Mouse (Mus musculus) left cerebral cortex, adult 18-20 months (tissue): ENCODE data around the gene Blmh. TPM values are rescaled to one million over a fixed set of nuclear protein-coding genes. Genes with fewer than 3 reads are reported as not detected.
"Not testable (repeated sequence)": the region's sequence is repeated elsewhere in the genome, so short reads cannot be mapped to it uniquely, and the experiment has no call there.

Experiments
- DNase-seq, 2 experiments: peaks; one replicate each; pipeline ENCODE4 v3.0.0; 2021 to 2022; ENCODE audit warnings: low spot score in 2 of 2, mixed read lengths in 1 of 2
- total RNA-seq, 2 experiments: library from RNA; stranded (reverse); gene quantifications; 2 replicates each; pipeline ENCODE4 v1.2.3; 2021

Blmh gene
- total RNA-seq, 2 experiments from 2014 or later: 58.8 to 60.7 TPM

DNA sequence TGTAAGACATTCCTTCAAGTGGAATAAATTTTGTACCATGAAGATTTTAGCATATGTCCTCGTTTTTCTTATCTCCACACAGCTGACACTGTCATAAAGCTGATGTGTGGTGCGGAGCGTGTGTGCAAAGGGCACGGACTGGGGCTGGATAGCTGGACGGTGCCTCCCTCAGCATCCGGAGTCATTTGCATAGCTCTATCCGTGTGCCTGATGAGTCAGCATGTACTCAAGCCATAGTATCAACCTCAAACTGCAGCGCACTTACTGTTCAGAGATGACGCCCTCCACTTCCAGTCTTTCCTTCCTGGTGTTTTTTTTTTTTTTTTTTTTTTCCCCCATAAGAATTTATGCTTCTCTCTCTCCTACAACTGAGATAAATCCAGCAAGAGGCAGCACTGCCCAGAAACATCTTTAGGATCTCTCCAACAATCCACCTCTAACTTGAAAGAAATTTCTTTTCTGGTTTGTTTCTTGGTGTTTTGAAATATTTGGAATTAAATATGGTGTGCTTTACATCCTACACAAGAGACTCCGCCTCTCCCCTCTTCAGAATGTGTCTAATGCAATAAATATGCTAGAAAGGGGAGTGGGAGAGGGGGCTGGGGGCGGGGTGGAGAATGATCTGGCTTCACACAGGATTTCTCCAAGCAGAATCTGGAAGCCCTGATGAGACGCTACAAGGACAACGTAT lies 7.9 kb upstream of the Blmh start:
- DNase-seq: no peak

DNA sequence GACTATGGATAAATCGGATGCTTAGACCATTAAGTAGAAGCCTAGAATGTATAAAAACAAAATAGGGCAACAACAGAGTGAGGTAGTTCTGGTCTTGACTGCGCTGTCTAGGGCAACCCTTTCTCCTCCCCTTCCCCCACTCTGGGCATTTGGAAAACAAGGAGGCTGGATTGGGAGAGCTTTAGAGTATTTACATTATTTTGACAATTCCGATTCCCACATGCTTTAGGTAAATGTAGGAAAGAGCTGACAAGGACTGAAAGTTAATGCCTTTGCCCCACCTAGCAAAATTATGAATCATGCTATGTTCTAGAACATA lies 7.4 kb upstream of the Blmh start:
- no peak for DNase-seq

DNA sequence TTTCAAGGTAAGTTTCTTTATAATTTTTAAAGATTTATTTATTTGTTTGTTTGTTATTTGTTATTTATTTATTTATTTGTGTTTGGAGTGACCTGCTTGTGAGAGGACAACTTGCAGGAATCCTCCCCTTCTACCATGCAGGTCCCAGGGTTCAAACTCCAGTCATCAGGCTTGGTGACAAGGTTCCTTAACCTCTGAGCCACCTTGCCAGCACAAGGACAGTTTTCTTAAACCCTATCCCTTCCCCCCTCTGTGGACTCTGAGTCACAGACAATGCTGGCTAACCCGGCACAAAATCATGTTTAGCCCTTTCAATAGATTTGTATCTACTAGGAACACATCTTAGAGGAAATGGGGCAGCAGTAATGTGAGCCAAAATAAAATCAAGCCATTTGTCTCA lies 4.0 kb upstream of the Blmh start:
- no peak for DNase-seq

DNA sequence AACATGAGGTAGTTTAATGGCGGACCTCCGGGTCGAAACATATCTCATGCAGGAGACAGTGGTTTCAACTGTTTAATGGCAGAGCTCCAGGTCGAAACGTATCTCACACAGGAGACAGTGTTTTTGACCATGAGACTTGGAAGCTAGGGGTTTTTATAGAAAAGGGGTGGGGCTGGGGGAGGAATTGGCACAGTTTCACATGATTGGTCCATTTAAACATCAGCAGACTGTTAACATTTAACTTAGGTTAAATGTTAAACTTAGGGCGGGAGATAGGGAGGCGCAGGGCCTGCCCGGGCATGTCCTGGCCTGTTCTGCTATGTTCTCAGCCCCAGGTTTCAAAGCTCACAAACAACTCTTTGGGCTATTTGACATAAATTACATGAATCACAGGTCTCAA lies 4.0 kb downstream of the Blmh start:
- not testable (repeated sequence) for DNase-seq

DNA sequence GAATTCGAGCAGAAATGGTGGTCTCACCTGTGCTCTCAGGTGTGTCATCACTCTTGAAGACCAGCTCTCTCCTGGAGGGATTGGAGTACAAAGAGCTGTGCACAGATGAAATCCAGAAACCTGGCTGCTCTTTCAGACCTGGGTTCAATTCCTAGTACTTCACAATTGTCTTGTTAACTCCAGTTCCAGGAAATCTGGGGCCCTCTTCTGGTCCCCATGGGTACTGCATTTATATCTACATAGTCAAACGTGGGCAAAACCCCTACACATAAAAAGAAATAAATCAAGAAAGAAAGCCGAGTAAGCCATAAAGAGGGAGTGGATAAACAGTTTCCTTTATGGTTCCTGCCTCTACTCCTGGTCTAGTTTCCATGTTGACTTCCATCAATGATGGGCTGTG lies 8.6 kb downstream of the Blmh start:
- DNase-seq: no peak

DNA sequence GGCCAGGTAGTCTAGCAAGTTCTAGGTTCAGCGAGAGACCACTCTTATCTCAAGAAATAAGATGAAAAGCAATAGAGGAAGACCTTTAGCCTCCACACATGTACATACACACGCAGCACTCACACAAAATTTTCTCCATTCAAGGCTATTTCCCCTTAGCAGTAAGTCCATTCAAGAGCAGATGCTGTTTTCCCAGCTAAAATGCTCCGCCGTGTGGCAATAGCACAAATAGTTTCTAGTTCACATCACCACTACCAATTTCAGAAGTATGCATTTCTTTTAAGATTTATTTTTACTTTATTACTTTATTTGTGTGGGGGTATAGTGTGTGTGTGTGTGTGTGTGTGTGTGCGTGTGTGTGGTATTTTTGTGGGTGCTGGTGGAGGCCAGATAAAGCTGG lies 12.0 kb downstream of the Blmh start:
- no peak for DNase-seq

DNA sequence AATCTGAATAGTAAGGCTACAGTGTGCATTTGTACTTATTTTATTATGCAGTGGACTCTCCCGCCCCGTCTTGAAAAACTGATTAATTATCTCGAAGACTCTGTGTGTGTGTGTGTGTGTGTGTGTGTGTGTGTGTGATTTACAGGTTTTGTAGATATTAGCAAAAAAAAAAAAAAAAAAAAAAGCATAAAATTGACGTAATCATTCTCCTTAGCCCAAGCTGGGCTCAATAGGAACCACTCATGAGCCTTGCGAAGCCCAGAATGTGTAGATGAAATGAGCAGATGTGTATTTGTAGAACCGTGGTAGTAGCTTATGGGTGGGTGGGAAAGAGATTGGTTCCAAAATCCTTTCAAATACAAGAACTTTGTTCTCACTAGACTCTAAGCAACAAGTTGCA lies 20.2 kb downstream of the Blmh start:
- DNase-seq: no peak

DNA sequence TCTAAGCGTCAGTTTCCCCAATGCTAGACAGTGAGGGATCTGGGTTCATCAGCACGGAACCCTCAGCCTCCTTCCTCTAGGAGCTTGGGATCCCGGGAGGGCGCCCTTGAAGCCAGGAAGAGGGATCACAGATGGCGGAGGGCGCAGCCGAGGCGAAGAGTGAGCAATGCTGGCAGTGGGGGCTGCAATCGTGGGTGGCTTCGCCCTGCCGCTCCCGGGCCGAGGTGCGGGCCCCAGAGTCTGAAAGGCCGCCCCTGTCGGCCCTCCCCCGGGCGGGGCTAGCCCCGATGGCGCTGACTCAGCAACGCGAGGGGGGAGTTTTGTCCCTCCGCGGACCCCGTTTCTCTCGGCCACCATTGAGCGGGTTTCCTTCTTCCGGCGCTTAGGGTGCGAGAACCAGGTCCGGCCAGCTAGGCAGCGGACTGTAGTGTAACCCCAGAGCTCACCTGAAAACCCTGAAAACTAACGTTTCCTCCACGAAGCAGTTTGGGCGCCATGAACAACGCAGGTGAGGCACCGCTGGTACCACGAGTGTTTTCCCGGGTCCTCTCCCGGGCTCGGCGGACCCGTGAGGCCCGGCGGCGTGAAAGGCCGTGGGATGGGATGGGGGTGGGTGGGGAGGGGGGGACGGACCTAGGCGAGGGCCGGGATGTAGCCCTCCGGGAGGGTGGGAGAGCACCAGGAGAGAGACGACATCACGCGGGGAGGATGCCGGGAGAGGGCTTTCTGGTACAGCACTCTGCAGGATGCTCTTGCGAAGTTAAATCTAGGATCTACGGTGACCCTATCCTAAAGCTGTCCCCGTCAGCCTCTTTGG lies 21.0 kb downstream of the Blmh start:
- peak; percentile 91 for DNase-seq

DNA sequence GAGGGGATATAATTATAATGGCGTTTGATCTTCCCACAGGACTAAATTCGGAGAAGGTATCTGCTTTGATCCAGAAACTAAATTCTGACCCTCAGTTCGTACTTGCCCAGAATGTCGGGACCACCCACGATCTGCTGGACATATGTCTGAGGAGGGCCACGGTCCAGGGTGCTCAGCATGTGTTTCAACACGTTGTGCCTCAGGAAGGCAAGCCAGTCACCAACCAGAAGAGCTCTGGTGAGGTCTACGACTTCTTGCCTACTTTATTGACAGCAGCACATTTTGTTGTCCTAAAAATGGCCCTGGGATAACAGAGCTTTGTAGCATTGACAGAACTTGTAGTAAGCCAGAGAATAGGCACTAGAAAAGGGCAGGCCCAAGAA lies 21.6 kb downstream of the Blmh start:
- DNase-seq: no peak

DNA sequence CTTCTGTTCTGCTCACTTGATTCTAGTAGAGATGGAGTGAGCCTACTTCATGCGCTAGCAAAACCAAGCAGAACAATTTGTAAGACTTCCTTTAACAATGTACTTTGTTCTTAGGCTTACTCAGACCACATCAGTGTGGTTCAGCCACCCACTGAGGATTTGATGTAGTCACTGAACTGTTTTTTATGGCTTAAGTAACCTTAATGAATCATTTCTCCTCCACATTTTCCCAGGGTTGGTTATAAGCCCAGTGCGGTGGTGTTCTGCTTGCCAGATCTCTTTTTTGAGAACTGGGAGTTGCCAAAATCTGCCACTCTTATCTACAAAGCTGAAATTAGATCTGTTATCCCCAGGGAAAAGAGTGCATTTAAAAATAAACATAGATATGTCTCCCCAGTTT lies 28.9 kb downstream of the Blmh start:
- peak in 1 of 2 experiments; percentile 20 for DNase-seq

DNA sequence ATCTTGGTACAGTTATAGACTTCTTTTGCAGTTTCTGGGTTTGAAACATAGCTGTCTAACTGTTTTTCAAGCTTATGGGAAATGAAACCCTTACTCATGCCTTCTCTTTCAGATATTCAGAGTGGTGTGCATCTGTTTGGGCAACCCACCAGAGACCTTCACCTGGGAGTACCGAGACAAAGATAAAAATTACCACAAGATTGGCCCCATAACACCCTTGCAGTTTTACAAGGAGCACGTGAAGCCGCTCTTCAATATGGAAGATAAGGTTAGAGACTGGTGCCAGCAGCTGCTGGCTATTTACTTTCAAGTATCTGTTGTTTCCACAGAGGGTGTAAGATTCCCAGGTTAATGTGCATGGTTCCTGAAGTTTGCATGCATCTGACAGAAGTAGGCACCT lies 41.1 kb downstream of the Blmh start:
- DNase-seq: no peak

DNA sequence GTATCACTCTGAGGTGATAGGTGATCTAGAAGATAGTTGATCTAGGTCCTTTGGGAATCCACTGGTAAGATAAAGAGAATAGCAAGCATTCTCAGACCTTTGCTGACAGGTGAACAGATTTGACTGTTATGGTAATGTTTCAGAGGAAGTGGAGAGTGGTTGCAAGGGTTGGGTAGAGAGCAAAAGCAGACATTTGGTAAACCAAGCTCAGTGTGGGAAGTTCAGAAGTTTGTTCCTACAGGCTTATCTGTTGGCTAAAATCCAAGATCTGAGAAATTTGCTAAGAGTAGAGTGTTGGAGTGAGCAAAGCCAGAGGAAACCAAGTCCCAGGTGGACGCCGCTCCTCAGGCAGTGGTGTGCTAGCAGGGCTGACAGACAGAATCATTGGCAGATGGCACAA lies 45.7 kb downstream of the Blmh start:
- no peak for DNase-seq

DNA sequence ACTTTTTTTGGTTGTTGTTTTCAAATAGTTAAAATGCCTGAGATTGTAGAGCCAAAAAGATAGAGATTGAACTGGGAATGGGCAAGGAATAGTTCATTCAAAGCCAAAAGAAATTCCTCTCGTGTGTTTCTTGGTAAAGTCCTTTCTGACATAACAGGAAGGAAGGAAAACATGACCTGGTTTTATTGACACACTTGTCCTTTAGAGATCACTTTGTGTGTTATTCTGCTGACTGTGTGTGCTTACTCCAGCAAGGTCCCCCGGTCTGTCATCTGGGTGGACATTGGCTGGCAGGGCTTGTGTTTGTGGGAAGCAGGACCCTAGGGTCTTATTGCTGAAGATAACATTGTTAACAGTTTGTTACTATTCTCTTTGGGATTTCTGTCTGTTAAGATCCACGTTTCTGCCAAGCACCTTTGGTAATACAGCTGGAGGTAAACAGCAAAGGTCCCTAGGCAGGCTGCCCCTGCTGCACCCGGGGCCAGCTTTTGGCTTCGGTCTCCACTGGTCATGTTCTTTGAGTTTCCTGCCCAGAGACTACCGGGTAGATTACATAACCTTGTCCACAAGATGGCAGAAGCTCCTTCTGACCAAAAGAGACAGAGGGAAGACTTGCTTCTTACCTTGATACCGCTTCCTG lies 50.2 kb downstream of the Blmh start:
- no peak for DNase-seq

DNA sequence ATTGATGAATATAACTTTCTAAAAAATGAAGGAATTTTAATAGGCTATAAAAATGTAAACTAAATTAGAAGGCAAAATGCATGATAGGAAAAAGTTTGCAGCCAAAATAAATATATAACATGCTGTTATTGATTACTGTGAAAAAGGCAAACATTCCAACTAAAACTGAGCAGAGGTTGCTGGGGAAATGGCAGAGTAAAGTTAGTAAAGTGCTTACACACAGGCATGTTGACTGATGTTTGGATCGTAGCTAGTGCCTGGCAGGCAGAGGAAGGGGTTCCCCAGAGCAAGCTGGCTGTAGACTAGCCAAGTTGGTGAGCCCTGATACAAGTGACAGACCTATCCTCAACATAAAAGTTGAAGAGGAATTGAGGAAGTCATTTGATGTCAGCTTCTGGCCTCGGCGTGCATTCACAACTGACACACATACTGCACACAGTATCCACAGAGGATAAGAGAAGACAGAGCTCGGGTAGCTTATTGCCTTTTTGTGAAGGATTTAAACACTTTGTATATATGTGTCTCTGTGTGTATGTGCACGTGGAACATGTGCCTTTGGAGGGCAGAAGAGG lies 57.0 kb downstream of the Blmh start:
- no peak for DNase-seq

DNA sequence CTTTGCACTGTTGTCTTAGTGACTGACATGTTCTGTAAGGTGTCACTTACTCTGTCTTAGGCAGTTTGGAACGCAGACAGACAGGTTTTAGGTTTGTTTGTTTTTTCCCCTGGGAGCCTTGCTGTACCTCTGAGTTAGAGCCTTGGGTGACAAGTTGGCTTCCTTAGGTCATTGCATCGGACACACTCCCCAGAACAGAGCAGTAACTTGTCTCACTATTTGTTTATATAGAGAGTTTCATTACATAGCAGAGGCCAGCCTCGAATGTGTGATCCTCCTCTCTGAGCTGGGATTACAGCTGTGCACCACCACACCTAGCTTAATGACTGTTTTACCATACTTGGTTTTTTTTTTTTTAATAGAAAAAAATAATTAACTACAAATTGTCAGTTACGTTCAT lies 57.8 kb downstream of the Blmh start:
- no peak for DNase-seq

DNA sequence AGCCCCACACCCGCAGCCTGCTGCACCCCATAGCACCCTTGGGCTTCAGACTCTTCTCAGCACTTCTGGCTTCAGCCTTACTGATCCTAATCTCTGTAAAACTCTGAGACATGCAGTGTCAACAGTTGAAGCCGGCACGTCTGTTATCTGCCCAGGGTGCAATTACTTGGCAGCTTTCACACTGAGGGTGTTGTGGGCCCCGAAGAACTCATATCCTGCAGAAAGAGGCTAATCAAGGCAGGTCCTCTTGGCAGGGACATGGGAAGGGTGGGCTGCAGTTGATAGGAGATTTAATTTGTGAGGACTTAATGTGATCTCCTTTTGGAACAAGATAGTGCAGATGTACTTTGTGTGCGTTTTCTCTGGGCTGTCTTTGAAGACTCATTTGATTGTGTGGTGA lies 59.0 kb downstream of the Blmh start:
- no peak for DNase-seq

DNA sequence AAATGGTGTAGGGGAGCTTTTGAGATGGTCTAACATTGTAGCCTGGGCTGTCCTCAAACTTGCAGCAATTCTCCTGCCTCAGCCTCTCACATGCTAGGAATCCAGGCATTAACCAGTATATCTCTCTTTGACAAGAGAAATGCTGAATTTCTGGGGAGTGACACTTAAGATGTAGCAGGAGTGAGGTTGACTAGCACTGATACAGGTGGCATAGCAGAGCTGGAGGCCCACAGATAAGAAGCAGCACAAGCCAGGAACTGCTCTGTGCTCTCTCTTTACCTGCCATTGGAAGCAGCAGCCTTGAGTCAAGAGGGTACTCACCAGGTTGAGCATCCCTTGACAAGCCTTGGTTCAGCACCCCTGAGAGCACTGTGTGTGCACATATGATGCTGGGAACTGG lies 59.6 kb downstream of the Blmh start:
- no peak for DNase-seq

DNA sequence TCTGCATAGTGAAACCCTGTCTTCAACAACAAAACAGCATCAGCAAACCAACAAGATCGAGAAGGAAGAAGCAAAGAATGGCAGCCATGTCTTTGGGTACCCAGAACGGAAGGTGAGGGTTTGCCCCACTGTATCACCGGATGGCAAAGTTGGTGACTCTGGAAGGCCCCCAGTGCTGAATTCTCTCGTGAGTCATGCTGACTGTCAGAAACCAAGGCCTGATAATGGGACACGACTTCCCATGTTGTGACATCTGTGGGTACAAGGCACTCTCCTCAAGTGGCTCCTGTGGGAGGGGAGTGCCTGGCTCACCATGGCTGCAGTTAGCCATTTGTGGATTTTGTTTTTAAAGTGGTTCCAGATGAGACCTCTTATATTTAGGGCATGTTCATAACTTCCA lies 66.2 kb downstream of the Blmh start:
- DNase-seq: no peak

DNA sequence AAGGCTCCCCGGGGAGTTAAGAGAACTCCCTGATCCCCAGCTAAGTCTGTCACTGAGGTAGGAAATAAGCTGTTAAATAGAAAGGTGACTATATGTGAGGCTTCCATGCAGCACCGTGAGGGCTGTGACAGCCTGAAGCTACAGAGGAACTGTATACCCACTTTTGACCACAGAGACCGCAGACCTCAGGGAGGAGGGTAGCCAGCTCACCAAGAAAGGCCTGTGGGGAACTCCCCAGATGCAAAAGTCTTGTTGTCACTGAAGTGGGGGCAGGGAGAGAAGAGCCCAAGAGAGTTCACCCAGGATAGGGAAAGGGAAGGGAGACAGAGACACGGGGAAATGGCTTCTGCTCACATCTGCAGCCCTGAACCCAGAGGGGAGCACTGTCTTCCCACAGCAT lies 68.3 kb downstream of the Blmh start:
- DNase-seq: no peak

DNA sequence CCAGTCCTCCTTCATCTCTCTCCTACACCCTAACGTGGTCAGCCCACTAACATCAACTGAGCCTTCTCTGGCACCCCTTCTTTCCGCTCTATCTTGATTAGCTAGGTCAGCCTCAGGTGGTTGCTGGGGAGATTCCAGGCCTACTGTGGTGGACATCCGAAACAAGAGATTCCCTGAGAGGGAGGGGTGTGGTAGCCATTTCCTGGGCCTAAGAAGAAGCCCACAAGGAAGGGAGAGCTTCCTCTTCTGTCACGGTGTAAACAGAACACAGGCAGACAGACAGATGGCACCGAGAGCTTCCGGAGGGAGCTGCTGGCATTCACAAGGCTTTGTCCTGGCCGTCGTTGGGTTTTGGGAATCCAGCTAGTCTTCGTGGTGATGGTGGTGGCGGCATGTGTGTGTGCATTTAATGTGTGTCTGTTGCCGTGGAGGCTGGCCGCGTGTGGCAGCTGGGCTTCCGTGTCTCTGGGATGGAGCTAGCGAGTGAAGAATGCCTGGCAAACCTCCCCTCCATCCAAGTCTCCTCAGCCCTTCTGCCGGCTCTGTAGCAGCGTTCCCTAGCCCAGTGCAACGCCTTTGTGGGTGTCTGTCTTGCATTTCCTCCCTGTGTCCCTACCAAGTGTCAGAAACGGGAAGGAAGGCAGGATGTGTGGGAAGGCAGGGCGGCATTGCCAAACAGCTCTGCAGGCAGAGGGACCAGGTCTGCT lies 71.5 kb downstream of the Blmh start:
- peak in 1 of 2 experiments; percentile 29 for DNase-seq

DNA sequence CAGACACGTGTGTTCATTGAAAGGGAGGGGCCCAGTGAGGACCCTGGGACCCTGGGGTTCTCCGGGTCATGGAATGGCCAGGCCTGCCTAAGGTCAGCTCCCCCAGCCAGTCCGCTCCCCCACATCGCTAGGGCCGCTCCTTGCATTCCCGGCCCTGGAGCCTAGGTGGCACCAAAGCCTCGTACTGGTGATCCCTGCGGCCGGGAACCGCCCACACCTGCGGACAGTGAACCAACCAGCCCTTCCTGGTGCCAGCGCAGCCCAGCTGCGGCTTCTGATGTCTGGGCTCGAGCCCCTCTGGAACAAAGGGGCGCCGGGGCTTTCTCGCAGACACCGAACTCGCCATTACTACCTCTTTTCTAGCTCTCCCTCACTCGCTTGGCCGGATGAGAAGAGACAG lies 72.7 kb downstream of the Blmh start:
- DNase-seq: peak; percentile 73 to 77
